Mouse (Mus musculus): ENCODE measurements around the gene Exosc2. TPM values are rescaled to one million over a fixed set of nuclear protein-coding genes. Genes with fewer than 3 reads are reported as not detected.

Exosc2 gene
- total RNA-seq (2023; ENCODE audit: inconsistent age) = 47.6 to 53.5 TPM (median 49.1 TPM) in 4 replicates

GRCm38 (mm10) chr2:31670551-31671035 lies at the start of gene Exosc2:
Gene Exosc2, plus strand, starts transcription at chr2:31670715.

GRCm38 (mm10) chr2:31639901-31640608 lies 30.5 kb upstream of the Exosc2 start, which contains the start of gene Prdm12:
Gene Prdm12, plus strand, starts transcription at chr2:31640037.

GRCm38 (mm10) chr2:31688074-31688925 lies 17.8 kb downstream of the Exosc2 start, which contains the start of gene Abl1:
Gene Abl1, plus strand, starts transcription at chr2:31688376.

Other genes with a start within 250 kb of the Exosc2 start
- 15.0 to 18.0 TPM (median 15.5 TPM) in 4 replicates for gene Ass1, start 200.5 kb upstream of the Exosc2 start, total RNA-seq (2023; ENCODE audit: inconsistent age)
- gene Fubp3, start 98.1 kb upstream of the Exosc2 start, total RNA-seq (2023; ENCODE audit: inconsistent age) = 16.0 to 20.3 TPM (median 19.1 TPM) in 4 replicates
- not detected in 4 replicates for gene Prdm12, start 30.7 kb upstream of the Exosc2 start, total RNA-seq (2023; ENCODE audit: inconsistent age)
- 67.7 to 79.2 TPM (median 74.8 TPM) in 4 replicates for gene Abl1, start 17.7 kb downstream of the Exosc2 start, total RNA-seq (2023; ENCODE audit: inconsistent age)
- gene Qrfp, start 139.9 kb downstream of the Exosc2 start, total RNA-seq (2023; ENCODE audit: inconsistent age) = 0.39 to 0.90 TPM (median 0.57 TPM) in 4 replicates
- gene Fibcd1, start 175.3 kb downstream of the Exosc2 start, total RNA-seq (2023; ENCODE audit: inconsistent age) = 0.15 to 0.26 TPM (median 0.20 TPM) in 4 replicates
- gene Lamc3, start 216.6 kb downstream of the Exosc2 start, total RNA-seq (2023; ENCODE audit: inconsistent age) = not detected in 4 replicates